Mouse (Mus musculus): Measurements from ENCODE around the gene 4930432K21Rik.

DNA sequence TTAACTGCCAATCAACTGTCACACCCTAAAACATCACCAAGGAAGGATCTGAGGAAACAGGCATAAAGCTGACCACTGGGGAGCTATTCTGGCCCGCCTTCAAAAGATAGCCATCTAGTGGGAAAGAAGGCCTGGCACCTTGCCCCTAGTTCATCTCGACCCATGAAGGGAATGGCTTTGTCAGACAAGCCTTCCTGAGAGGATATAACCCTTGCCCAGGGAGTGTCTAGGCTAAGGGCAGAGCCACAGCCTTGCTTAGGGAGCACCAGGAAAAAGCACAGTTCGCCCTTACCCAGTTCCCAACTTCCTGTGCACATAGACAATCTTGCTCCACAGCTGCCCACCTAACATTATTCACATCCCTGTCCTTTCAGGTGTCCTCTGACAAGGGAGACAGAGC, 44.2 kb upstream of the 4930432K21Rik start:
- TF ChIP-seq CTCF (IDR thresholded peaks at IDR 0.05) (no peak), EP300 (IDR thresholded peaks at IDR 0.05; ENCODE audit: insufficient read depth, low read depth, low read length) (no peak), POLR2A (IDR thresholded peaks at IDR 0.05; ENCODE audit: insufficient read depth, low read depth, low read length) (no peak)
